Mouse (Mus musculus) liver, embryonic 12.5 days (tissue): ENCODE data around the gene Slc16a4. TPM values are rescaled to one million over a fixed set of nuclear protein-coding genes. Genes with fewer than 3 reads are reported as not detected.
"Not testable (repeated sequence)": the region's sequence is repeated elsewhere in the genome, so short reads cannot be mapped to it uniquely, and the experiment has no call there.

ENCODE experiments used
- ATAC-seq: fragments of 200-750 bp; cut with Nextera tagmentation; 2 replicates; pipeline ENCODE4 v1.8.0; 2017; ENCODE audit warnings: moderate number of reproducible peaks, mild to moderate bottlenecking, moderate library complexity
- H3K27ac ChIP-seq: fragments of 300-500 bp; sonication (generic); 2 replicates; pipeline ENCODE4 v1.5.1; 2016; ENCODE audit warnings: mild to moderate bottlenecking
- H3K27me3 ChIP-seq: fragments of 300-500 bp; sonication (generic); replicated peaks from 2 replicates; pipeline ENCODE4 v1.6.1; 2016; ENCODE audit warnings: mild to moderate bottlenecking, moderate library complexity
- H3K36me3 ChIP-seq: fragments of 300-500 bp; sonication (generic); 2 replicates; pipeline ENCODE4 v1.6.1; 2016; ENCODE audit warnings: mild to moderate bottlenecking, moderate library complexity
- H3K4me1 ChIP-seq: fragments of 300-500 bp; sonication (generic); 2 replicates; pipeline ENCODE4 v1.6.1; 2016
- H3K4me2 ChIP-seq: fragments of 300-500 bp; sonication (generic); 2 replicates; pipeline ENCODE4 v1.6.1; 2016; ENCODE audit warnings: mild to moderate bottlenecking, moderate library complexity
- H3K4me3 ChIP-seq: fragments of 300-500 bp; sonication (generic); 2 replicates; pipeline ENCODE4 v1.5.1; 2016; ENCODE audit warnings: mild to moderate bottlenecking, moderate library complexity
- H3K9ac ChIP-seq: fragments of 300-500 bp; sonication (generic); 2 replicates; pipeline ENCODE4 v1.6.1; 2016; ENCODE audit warnings: mild to moderate bottlenecking, moderate library complexity
- H3K9me3 ChIP-seq: fragments of 300-500 bp; sonication (generic); replicated peaks from 2 replicates; pipeline ENCODE4 v1.6.1; 2016; ENCODE audit warnings: mild to moderate bottlenecking, moderate library complexity
- WGBS: fragments of 180-500 bp; shearing (Covaris S2); methylation state at CpG from one replicate; pipeline ENCODE4 v1.1.7; 2016; ENCODE audit not compliant: insufficient replicate concordance; 5-methylcytosine and 5-hydroxymethylcytosine counted together
- polyA plus RNA-seq: library from polyadenylated mRNA; unstranded; fragments of >200 nt; fragmentation: Nextera tagmentation; extraction: Ambion mirVana; gene quantifications from 2 replicates; pipeline ENCODE4 v1.2.1, GENCODE M21; 2016

Slc16a4 gene
- polyA plus RNA-seq, 1 experiment from 2014 or later: 1.0 TPM

DNA sequence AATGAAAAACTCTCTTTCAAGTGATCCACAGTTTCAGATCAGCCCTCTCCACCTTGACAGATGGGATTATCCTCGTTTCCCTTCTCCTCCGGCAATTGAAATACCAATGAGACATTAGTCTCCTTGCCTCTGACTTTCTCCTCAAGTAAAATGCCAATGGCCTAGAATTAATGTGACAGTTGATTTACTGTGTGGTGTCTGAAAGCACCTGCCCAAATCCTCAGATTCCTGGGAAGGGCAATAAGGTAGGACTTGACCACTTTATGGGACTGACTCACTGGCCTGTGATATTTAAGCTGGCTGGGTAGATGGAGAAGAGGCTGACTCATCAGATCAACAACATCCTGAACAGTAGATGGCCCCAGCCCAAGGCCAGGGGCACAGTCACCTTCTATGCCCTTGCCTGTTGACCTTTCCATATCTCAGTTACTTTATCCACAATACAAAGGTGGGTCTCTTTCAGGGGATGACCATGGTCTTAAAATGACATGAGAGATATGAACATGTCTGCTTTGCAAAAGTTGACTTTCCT lies 24.1 kb upstream of the Slc16a4 start:
- ATAC-seq: no peak
- no peak overlapping the region for H3K9ac ChIP-seq
- H3K4me2 ChIP-seq: no peak overlapping the region
- no peaks in the 10 kb centered on the region for H3K4me1 ChIP-seq
- no peak overlapping the region for H3K27ac ChIP-seq
- no peak overlapping the region for H3K4me3 ChIP-seq
- H3K27me3 ChIP-seq: no peaks in the 10 kb centered on the region
- H3K9me3 ChIP-seq: no peaks in the 10 kb centered on the region
- WGBS: 65% methylated on average over 2 of the region's 2 CpGs
- H3K36me3 ChIP-seq: no peaks in the 10 kb centered on the region

DNA sequence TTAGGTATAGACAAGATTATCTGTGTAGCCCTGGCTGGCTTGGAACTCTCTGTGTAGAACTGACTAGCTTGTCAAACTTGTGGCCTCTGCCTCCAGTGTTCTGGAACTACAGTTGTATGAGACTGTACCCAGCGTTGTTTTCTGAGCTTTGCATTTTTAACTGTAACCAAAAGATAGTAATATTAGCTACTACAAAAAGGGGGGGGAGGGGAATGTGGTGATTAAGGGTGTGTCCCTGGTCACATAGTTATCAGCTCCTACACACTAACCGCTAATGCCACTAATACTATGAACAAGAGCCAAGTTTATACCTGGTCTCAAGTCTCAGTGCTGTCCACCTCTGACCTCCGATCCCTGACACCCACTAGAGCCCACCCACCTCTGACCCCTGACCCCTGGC lies 18.6 kb upstream of the Slc16a4 start:
- Histone ChIP-seq H3K4me2 (no peak overlapping the region), H3K4me1 (peaks cover 8% of the 10 kb centered on the region), H3K9me3 (no peaks in the 10 kb centered on the region), H3K4me3 (no peak overlapping the region), H3K27ac (no peak overlapping the region), H3K27me3 (peaks cover 8% of the 10 kb centered on the region), H3K36me3 (no peaks in the 10 kb centered on the region), H3K9ac (no peak overlapping the region)
- WGBS: 67% methylated on average over 3 of the region's 3 CpGs
- ATAC-seq: peak; percentile 51

DNA sequence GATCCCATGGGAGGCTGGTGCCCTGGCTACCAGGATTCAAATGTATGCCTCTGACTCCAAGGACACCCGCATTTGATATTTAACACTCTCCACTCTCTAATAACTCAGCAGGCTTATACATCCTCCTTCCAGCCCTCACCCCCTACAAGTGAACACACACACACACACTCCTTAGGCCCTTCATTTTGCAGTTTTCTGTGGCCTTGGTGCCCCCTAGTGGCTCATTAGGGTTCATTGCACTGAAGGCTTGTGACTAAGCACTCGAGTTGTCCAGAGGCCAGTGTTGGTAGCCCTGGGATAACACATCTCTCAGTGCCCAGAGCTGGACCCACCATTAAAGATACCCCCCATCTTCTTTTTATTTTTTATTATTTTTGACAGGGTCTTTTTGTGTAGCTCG lies 17.2 kb upstream of the Slc16a4 start:
- Histone ChIP-seq H3K9ac (no peak overlapping the region), H3K4me3 (no peak overlapping the region)
- peak; percentile 61 for ATAC-seq

DNA sequence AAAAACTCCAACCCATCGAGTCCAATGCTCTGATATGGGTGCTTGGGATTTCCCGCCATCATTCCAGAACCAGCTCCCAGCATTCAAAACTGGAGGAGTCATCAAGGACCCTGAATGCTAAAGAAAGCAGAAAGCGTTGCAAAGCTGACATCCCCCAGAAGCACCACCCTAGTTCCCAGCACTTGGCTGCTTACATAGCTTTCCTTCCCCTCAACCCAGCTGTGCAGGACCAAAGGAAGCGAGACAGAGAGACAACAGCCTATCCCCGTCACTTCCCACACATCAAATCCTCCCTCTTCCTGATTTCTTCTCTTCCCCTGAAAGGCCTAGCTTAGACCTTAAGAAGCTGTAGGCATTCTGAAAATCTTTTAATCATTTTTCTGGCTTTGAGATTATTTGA lies 15.7 kb upstream of the Slc16a4 start:
- H3K27me3 ChIP-seq: peaks cover 8% of the 10 kb centered on the region
- 52% methylated on average over 5 of the region's 5 CpGs for WGBS

More for the DNA sequence above, 17.2 kb upstream of the Slc16a4 start:
- Histone ChIP-seq H3K27me3 (peaks cover 8% of the 10 kb centered on the region), H3K4me1 (peaks cover 14% of the 10 kb centered on the region), H3K36me3 (no peaks in the 10 kb centered on the region), H3K4me2 (no peak overlapping the region), H3K9me3 (no peaks in the 10 kb centered on the region), H3K27ac (no peak overlapping the region)
- WGBS: 9% methylated on average over 3 of the region's 3 CpGs

DNA sequence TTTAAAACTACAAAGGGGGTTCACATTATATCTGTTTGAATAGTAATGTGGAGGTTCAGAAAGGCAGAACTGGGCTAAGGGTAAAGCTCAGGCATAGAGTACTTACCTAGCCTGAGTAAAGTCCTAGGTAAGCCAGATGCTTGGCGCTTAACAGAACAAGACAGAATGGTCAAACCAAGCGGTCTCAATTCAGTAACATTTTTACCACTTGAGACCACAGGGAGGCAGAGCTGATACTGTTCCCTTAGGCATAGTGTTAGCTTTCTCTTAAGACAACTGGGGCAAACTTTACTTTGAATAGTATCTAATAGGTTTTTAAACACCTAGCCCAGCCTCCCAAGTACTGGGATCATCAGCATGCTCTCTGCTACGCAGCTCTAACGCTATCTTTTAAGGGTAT lies 15.0 kb upstream of the Slc16a4 start:
- Histone ChIP-seq H3K4me1 (peaks cover 27% of the 10 kb centered on the region), H3K4me3 (no peak overlapping the region), H3K36me3 (no peaks in the 10 kb centered on the region), H3K9ac (no peak overlapping the region), H3K9me3 (no peaks in the 10 kb centered on the region), H3K4me2 (no peak overlapping the region), H3K27ac (no peak overlapping the region), H3K27me3 (peaks cover 8% of the 10 kb centered on the region)
- 51% methylated on average over 4 of the region's 4 CpGs for WGBS
- ATAC-seq: no peak

More for the DNA sequence above, 15.7 kb upstream of the Slc16a4 start:
- no peak for ATAC-seq
- Histone ChIP-seq H3K4me2 (no peak overlapping the region), H3K36me3 (no peaks in the 10 kb centered on the region), H3K9ac (no peak overlapping the region), H3K4me3 (no peak overlapping the region), H3K4me1 (peaks cover 24% of the 10 kb centered on the region), H3K9me3 (no peaks in the 10 kb centered on the region), H3K27ac (no peak overlapping the region)

DNA sequence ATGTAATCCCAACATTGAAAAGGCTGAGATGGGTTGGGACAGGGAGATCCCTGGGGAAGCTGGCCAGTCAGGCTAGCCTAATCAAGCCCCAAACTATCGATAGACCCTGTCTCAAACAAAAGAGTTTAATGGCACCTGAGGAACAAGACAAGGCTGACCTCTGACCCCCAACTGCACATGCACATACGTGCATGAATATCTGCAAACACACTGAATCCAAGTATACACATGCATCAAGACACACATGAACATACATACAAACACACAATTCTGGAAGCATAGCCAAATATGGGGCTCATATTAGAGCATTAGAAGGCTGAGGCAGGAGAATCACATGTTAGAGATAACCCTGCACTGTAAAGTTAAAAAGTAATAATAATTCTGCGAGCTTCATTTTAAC lies 14.4 kb upstream of the Slc16a4 start:
- Histone ChIP-seq H3K4me1 (peaks cover 27% of the 10 kb centered on the region), H3K9ac (no peak overlapping the region), H3K4me3 (no peak overlapping the region), H3K9me3 (no peaks in the 10 kb centered on the region), H3K4me2 (no peak overlapping the region), H3K27me3 (peaks cover 8% of the 10 kb centered on the region), H3K27ac (no peak overlapping the region), H3K36me3 (peaks cover 2% of the 10 kb centered on the region)
- no peak for ATAC-seq
- WGBS: 77% methylated on average over 3 of the region's 3 CpGs

DNA sequence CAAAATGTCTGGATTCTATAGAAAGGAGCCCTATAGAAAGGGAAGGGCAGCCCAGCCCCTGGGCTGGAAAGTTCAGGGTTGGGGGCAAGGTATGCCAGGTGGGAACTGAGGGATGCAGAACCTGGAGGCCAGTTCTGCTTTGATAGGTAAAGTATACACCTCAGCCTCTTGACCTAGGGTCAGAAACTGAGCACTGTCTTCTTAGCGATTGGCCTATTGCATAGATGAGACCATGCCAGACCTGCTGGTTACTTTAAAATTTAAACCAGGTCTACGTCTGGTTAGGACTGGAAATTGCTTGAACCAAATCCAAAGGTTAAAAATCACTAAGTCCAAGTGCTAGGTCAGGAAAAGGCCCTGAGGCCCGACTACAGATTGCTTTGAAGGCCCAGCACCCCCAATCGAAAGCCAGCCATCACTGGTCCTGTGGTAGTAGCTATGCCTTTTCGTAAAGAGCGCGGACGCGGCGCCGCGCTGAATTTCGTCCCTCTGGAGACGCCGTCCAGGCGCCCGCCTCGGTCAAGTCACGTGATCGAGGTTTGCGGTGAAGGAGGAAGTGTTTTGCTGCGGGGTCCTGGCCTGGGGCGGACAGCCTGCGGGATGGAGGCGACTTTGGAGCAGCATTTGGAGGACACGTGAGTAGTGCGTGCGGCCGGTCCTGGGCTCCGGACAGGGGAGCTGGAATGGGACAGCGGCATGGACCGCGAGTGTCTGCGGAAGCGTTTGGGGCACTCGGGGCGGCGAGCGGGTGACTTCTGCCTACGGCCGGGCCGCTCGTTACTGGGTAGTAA lies 12.4 kb upstream of the Slc16a4 start, which contains the start of gene Lamtor5:
Gene Lamtor5 (plus strand): TSS at position 380 of the 791 bp plus-strand sequence.
- Histone ChIP-seq H3K4me1 (peaks cover 19% of the 10 kb centered on the region), H3K36me3 (peaks cover 23% of the 10 kb centered on the region), H3K9ac (peak within 1 kb of the TSS; percentile 82), H3K4me3 (peak within 1 kb of the TSS; percentile 92), H3K9me3 (no peaks in the 10 kb centered on the region), H3K27me3 (peaks cover 8% of the 10 kb centered on the region), H3K4me2 (peak within 1 kb of the TSS; percentile 81), H3K27ac (peak within 1 kb of the TSS; percentile 56)
- peak; percentile 89 for ATAC-seq
- 3% methylated on average over 43 of the region's 43 CpGs for WGBS

DNA sequence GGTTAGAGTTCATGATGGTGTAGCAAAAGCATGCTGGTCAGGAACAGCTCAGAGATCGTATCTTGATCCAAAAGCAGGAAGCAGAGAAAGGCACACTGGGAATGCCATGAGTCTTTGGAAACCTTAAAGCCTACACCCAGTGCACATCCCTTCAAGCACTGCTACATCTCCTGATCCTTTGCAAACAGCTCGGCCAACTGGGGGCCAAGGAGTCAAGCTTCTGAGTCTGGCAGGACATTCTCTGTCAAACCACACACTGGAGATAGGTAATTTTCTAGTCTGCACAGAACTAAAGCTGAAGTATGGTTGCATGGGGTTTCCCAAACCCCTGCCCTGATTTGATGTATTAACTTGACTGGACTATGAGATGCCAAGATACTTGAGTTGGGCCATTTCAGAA lies 4.9 kb upstream of the Slc16a4 start:
- peaks cover 33% of the 10 kb centered on the region for H3K36me3 ChIP-seq
- ATAC-seq: no peak
- H3K4me1 ChIP-seq: 0 out of 2 replicates have a peak, but pooled peaks cover 12% of the 10 kb centered on the region
- H3K4me2 ChIP-seq: no peak overlapping the region
- H3K9me3 ChIP-seq: no peaks in the 10 kb centered on the region
- H3K27ac ChIP-seq: no peak overlapping the region
- no peak overlapping the region for H3K4me3 ChIP-seq
- WGBS: 73% methylated on average over 2 of the region's 2 CpGs
- H3K27me3 ChIP-seq: no peaks in the 10 kb centered on the region
- no peak overlapping the region for H3K9ac ChIP-seq

DNA sequence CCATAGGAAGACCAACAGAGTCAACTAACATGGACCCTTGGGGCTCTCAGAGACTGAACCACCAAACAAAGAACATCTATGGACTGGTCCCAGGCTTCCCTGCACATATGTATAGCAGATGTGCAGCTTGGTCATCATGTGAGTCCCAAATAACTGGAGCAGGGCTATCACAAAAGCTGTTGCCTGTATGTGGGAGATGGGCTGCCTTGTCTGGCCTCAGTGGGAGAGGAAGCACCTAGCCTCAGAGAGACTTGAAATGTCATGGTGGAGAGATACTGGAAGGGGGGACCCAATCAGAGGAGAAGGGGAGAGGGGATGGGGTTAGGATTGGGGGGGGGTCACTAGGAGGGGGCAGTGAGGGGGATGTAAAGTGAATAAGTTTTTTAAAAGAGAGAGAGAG lies 3.7 kb upstream of the Slc16a4 start:
- Histone ChIP-seq H3K27me3 (no peaks in the 10 kb centered on the region), H3K9me3 (no peaks in the 10 kb centered on the region), H3K9ac (no peak overlapping the region), H3K27ac (no peak overlapping the region), H3K4me3 (no peak overlapping the region), H3K4me2 (no peak overlapping the region), H3K36me3 (peaks cover 23% of the 10 kb centered on the region), H3K4me1 (0 out of 2 replicates have a peak, but pooled peaks cover 12% of the 10 kb centered on the region)
- no peak for ATAC-seq

DNA sequence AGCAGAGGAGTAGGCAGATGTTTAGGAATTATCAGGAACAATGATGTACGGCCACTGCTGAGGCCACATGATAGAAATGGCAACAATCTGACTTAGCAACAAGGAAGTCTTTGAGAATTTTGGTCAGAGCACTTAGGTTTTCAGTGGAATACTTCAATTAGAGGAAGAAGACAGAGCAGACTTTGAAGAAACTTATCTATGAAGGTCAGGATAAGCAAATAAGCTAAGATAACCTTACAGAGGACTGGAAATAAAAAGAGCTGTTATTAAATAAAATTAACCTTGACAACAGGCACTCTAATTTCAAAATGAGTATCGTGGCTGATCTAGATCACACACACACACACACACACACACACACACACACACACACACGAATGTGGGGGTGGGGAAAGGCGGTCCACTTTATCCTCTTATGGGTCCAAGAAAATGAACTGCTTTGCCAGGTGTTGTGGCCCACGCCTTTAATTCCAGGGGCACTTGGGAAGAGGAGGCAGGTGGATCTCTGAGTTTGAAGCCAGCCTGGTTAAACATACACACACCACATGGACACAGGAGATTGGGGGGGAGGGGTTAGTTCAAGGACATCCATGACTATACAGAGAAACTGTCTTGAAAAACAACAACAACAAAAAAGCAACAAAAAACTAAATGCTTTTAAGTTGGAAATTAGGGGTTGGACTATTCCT lies 4.8 kb downstream of the Slc16a4 start:
- H3K27me3 ChIP-seq: no peaks in the 10 kb centered on the region
- H3K9me3 ChIP-seq: no peaks in the 10 kb centered on the region
- 77% methylated on average over 5 of the region's 5 CpGs for WGBS
- 0 out of 2 replicates have a peak, but pooled peaks cover 4% of the 10 kb centered on the region for H3K4me1 ChIP-seq
- H3K9ac ChIP-seq: no peak overlapping the region
- no peak for ATAC-seq
- no peak overlapping the region for H3K4me2 ChIP-seq
- peaks cover 7% of the 10 kb centered on the region for H3K36me3 ChIP-seq
- H3K27ac ChIP-seq: no peak overlapping the region
- no peak overlapping the region for H3K4me3 ChIP-seq

DNA sequence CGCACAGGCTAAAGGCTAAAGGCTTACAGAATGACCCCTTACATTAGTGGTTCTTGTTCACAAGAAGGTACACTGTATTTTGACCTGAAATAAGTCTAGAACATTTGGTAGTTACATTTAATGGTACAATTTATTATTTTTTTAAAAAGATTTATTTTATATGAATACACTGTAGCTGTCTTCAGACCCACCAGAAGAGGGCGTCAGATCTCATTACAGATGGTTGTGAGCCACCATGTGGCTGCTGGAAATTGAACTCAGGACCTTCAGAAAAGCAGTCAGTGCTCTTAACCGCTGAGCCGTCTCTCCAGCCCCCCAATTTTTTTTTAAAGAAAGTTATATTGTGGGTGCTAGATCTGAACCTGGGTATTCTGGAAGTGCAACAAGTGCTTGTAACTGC lies 5.9 kb downstream of the Slc16a4 start:
- H3K4me2 ChIP-seq, H3K4me1 ChIP-seq, H3K27me3 ChIP-seq, H3K9ac ChIP-seq, H3K4me3 ChIP-seq, H3K27ac ChIP-seq, ATAC-seq, H3K9me3 ChIP-seq: not testable (repeated sequence)
- 73% methylated on average over 4 of the region's 4 CpGs for WGBS
- peaks cover 17% of the 10 kb centered on the region for H3K36me3 ChIP-seq

DNA sequence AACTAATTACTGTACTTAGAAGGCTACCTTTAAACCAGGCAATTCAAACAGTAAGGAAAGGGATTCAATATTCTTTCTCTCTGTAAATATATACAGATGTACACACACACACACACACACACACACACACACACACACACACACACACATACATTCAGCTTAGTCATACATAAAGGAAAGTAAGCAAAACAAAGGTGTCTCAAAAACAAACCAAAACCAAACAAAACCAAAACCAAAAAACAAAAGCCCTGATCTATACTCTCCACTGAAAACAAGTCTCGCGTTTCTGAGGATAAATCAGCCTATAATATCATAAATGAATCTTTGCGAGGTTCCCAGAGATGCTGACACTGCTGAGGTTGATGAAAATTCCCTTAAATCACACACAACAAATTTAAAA lies 26.3 kb downstream of the Slc16a4 start:
- H3K4me2 ChIP-seq: no peak overlapping the region
- peaks cover 21% of the 10 kb centered on the region for H3K4me1 ChIP-seq
- ATAC-seq: no peak
- H3K9ac ChIP-seq: no peak overlapping the region
- H3K27ac ChIP-seq: no peak overlapping the region
- H3K4me3 ChIP-seq: no peak overlapping the region
- WGBS: 94% methylated on average over 3 of the region's 3 CpGs
- H3K27me3 ChIP-seq: no peaks in the 10 kb centered on the region
- H3K36me3 ChIP-seq: peaks cover 79% of the 10 kb centered on the region
- no peaks in the 10 kb centered on the region for H3K9me3 ChIP-seq
